Mouse (Mus musculus) MEL (cell line): ENCODE results near the gene Tapbpl. TPM values are rescaled to one million over a fixed set of nuclear protein-coding genes. Genes with fewer than 3 reads are reported as not detected.

ENCODE experiments used
- DNase-seq: peaks from one replicate; pipeline ENCODE4 v3.0.0; 2011; ENCODE audit warnings: low read depth, low spot score
- H3K27ac ChIP-seq: 2 replicates; pipeline ENCODE4 v1.5.1; 2012; ENCODE audit warnings: low read depth, mild to moderate bottlenecking, control low read depth, low read length, moderate library complexity; ENCODE audit not compliant: control insufficient read depth
- H3K27me3 ChIP-seq, 2 experiments: fragments of 150-350 bp in 1 of 2; sonication (generic) in 1 of 2; 2 replicates each; pipeline ENCODE4 v1.6.1; 2012; ENCODE audit warnings: low read length in 2 of 2, mild to moderate bottlenecking in 2 of 2, improper control_type of control experiment in 1 of 2, moderate library complexity in 1 of 2; ENCODE audit not compliant: insufficient read depth in 2 of 2, control insufficient read depth in 1 of 2
- H3K36me3 ChIP-seq, 2 experiments: 2 replicates each; pipeline ENCODE4 v1.6.1; 2012 to 2014; ENCODE audit warnings: low read length in 2 of 2, improper control_type of control experiment in 1 of 2, inconsistent platforms in 1 of 2, mild to moderate bottlenecking in 1 of 2; ENCODE audit not compliant: insufficient read depth in 2 of 2, control insufficient read depth in 1 of 2
- H3K4me1 ChIP-seq, 2 experiments: fragments of 150-350 bp in 1 of 2; sonication (generic) in 1 of 2; 2 replicates each; pipeline ENCODE4 v1.6.1; 2012; ENCODE audit warnings: low read length in 2 of 2, improper control_type of control experiment in 1 of 2, mild to moderate bottlenecking in 1 of 2; ENCODE audit not compliant: insufficient read depth in 2 of 2, control insufficient read depth in 1 of 2
- H3K4me3 ChIP-seq, 2 experiments: fragments of 150-350 bp in 1 of 2; sonication (generic) in 1 of 2; 2 replicates each; pipeline ENCODE4 v1.5.1; 2012; ENCODE audit warnings: low read depth in 2 of 2, low read length in 2 of 2, mild to moderate bottlenecking in 2 of 2, moderate library complexity in 2 of 2, control low read depth in 1 of 2, improper control_type of control experiment in 1 of 2; ENCODE audit not compliant: control insufficient read depth in 1 of 2, insufficient read depth in 1 of 2
- H3K79me2 ChIP-seq: 2 replicates; pipeline ENCODE4 v1.6.1; 2012; ENCODE audit warnings: mild to moderate bottlenecking, low read length, moderate library complexity; ENCODE audit not compliant: control insufficient read depth, poor library complexity, insufficient read depth
- H3K9ac ChIP-seq: 2 replicates; pipeline ENCODE4 v1.6.1; 2012; ENCODE audit warnings: low read depth, mild to moderate bottlenecking, control low read depth, low read length, moderate library complexity; ENCODE audit not compliant: control insufficient read depth, poor library complexity, severe bottlenecking
- H3K9me3 ChIP-seq: fragments of 150-350 bp; sonication (generic); replicated peaks from 2 replicates; pipeline ENCODE4 v1.6.1; 2012; ENCODE audit warnings: mild to moderate bottlenecking, low read length, improper control_type of control experiment, moderate library complexity; ENCODE audit not compliant: insufficient read depth
- CHD2 ChIP-seq: IDR thresholded peaks from 2 replicates; pipeline ENCODE4 v1.6.1; 2011; ENCODE audit warnings: low read length, improper control_type of control experiment
- CTCF ChIP-seq, 3 experiments: IDR thresholded peaks in 2 of 3; conservative IDR thresholded peaks in 1 of 3; 2 replicates each; pipeline ENCODE4 v1.5.1; 2011 to 2012; ENCODE audit warnings: low read length in 3 of 3, low read depth in 2 of 3, mild to moderate bottlenecking in 2 of 3, improper control_type of control experiment in 1 of 3, inconsistent platforms in 1 of 3, mixed read lengths in 1 of 3, moderate library complexity in 1 of 3; ENCODE audit not compliant: control insufficient read depth in 1 of 3, insufficient read depth in 1 of 3, poor library complexity in 1 of 3, severe bottlenecking in 1 of 3
- ELF1 ChIP-seq: IDR thresholded peaks from 2 replicates; pipeline ENCODE4 v1.6.1; 2014; ENCODE audit warnings: low read depth, mild to moderate bottlenecking, inconsistent platforms, low read length, improper control_type of control experiment, moderate library complexity
- EP300 ChIP-seq, 2 experiments: IDR thresholded peaks; 2 replicates each; pipeline ENCODE4 v1.6.1; 2011; ENCODE audit warnings: improper control_type of control experiment in 2 of 2, low read length in 2 of 2, low read depth in 1 of 2, mild to moderate bottlenecking in 1 of 2
- ETS1 ChIP-seq: IDR thresholded peaks from 2 replicates; pipeline ENCODE4 v1.6.1; 2012; ENCODE audit warnings: low read depth, mild to moderate bottlenecking, inconsistent platforms, low read length, improper control_type of control experiment, moderate library complexity
- GABPA ChIP-seq: IDR thresholded peaks from 2 replicates; pipeline ENCODE4 v1.6.1; 2012; ENCODE audit warnings: low read depth, mild to moderate bottlenecking, inconsistent platforms, low read length, improper control_type of control experiment, moderate library complexity
- GATA1 ChIP-seq: IDR thresholded peaks from 2 replicates; pipeline ENCODE4 v1.6.1; 2011; ENCODE audit warnings: low read depth, low read length, improper control_type of control experiment
- JUND ChIP-seq: IDR thresholded peaks from 2 replicates; pipeline ENCODE4 v1.6.1; 2011; ENCODE audit warnings: low read depth, mild to moderate bottlenecking, improper control_type of control experiment, low read length
- MAFK ChIP-seq: IDR thresholded peaks from 2 replicates; pipeline ENCODE4 v1.6.1; 2011; ENCODE audit warnings: low read depth, mild to moderate bottlenecking, low read length, improper control_type of control experiment, borderline replicate concordance
- MAX ChIP-seq: IDR thresholded peaks from 2 replicates; pipeline ENCODE4 v1.6.1; 2011; ENCODE audit warnings: low read length, improper control_type of control experiment
- MAZ ChIP-seq: IDR thresholded peaks from 2 replicates; pipeline ENCODE4 v1.6.1; 2012; ENCODE audit warnings: low read depth, mild to moderate bottlenecking, inconsistent platforms, low read length, improper control_type of control experiment
- MEF2A ChIP-seq: IDR thresholded peaks from 2 replicates; pipeline ENCODE4 v1.6.1; 2014; ENCODE audit warnings: low read depth, mild to moderate bottlenecking, inconsistent platforms, low read length, improper control_type of control experiment; ENCODE audit not compliant: poor library complexity, insufficient replicate concordance, severe bottlenecking; ENCODE audit errors: extremely low read depth
- MXI1 ChIP-seq: IDR thresholded peaks from 2 replicates; pipeline ENCODE4 v1.6.1; 2011; ENCODE audit warnings: mild to moderate bottlenecking, low read depth, low read length, improper control_type of control experiment
- MYB ChIP-seq: IDR thresholded peaks from 2 replicates; pipeline ENCODE4 v1.6.1; 2011; ENCODE audit warnings: mild to moderate bottlenecking, low read depth, low read length, improper control_type of control experiment
- MYC ChIP-seq: IDR thresholded peaks from 2 replicates; pipeline ENCODE4 v1.6.1; 2011; ENCODE audit warnings: low read depth, mild to moderate bottlenecking, low read length, improper control_type of control experiment, moderate library complexity
- NELFE ChIP-seq: IDR thresholded peaks from 2 replicates; pipeline ENCODE4 v1.6.1; 2011; ENCODE audit warnings: low read depth, low read length, improper control_type of control experiment
- POLR2A ChIP-seq, 2 experiments: IDR thresholded peaks; 2 replicates each; pipeline ENCODE4 v1.6.1; 2011 to 2012; ENCODE audit warnings: low read length in 2 of 2, mild to moderate bottlenecking in 2 of 2, control low read depth in 1 of 2, improper control_type of control experiment in 1 of 2, low read depth in 1 of 2, moderate library complexity in 1 of 2; ENCODE audit not compliant: control insufficient read depth in 1 of 2, insufficient read depth in 1 of 2, poor library complexity in 1 of 2
- POLR2AphosphoS2 ChIP-seq: IDR thresholded peaks from 2 replicates; pipeline ENCODE4 v1.6.1; 2011; ENCODE audit warnings: low read length, improper control_type of control experiment
- POLR2AphosphoS5 ChIP-seq: IDR thresholded peaks from 2 replicates; pipeline ENCODE4 v1.6.1; 2012; ENCODE audit warnings: low read depth, borderline replicate concordance, mild to moderate bottlenecking, inconsistent platforms, low read length, moderate library complexity, mixed read lengths
- RAD21 ChIP-seq: IDR thresholded peaks from 2 replicates; pipeline ENCODE4 v1.6.1; 2011; ENCODE audit warnings: mild to moderate bottlenecking, low read depth, low read length, improper control_type of control experiment
- RCOR1 ChIP-seq: IDR thresholded peaks from 2 replicates; pipeline ENCODE4 v1.6.1; 2012; ENCODE audit warnings: low read depth, mild to moderate bottlenecking, inconsistent platforms, low read length, improper control_type of control experiment
- TBP ChIP-seq: IDR thresholded peaks from 2 replicates; pipeline ENCODE4 v1.8.0; 2011; ENCODE audit warnings: low read depth, low read length, improper control_type of control experiment
- TCF12 ChIP-seq: IDR thresholded peaks from 2 replicates; pipeline ENCODE4 v1.6.1; 2014; ENCODE audit warnings: low read depth, mild to moderate bottlenecking, inconsistent platforms, low read length, improper control_type of control experiment, moderate library complexity
- UBTF ChIP-seq: IDR thresholded peaks from 2 replicates; pipeline ENCODE4 v1.6.1; 2012; ENCODE audit warnings: low read depth, mild to moderate bottlenecking, inconsistent platforms, low read length, improper control_type of control experiment, moderate library complexity, borderline replicate concordance; ENCODE audit not compliant: insufficient read depth
- USF1 ChIP-seq: IDR thresholded peaks from 2 replicates; pipeline ENCODE4 v1.6.1; 2014; ENCODE audit warnings: low read depth, mild to moderate bottlenecking, inconsistent platforms, low read length, improper control_type of control experiment, moderate library complexity
- USF2 ChIP-seq, 2 experiments: IDR thresholded peaks; 2 replicates each; pipeline ENCODE4 v1.6.1; 2011 to 2012; ENCODE audit warnings: improper control_type of control experiment in 2 of 2, low read length in 2 of 2, borderline replicate concordance in 1 of 2, inconsistent platforms in 1 of 2, low read depth in 1 of 2, mild to moderate bottlenecking in 1 of 2; ENCODE audit not compliant: insufficient read depth in 1 of 2
- ZC3H11A ChIP-seq: IDR thresholded peaks from 2 replicates; pipeline ENCODE4 v1.6.1; 2012; ENCODE audit warnings: low read depth, mild to moderate bottlenecking, inconsistent platforms, low read length, improper control_type of control experiment
- ZMIZ1 ChIP-seq: IDR thresholded peaks from 2 replicates; pipeline ENCODE4 v1.6.1; 2012; ENCODE audit warnings: low read depth, mild to moderate bottlenecking, inconsistent platforms, low read length, improper control_type of control experiment, moderate library complexity
- ZNF384 ChIP-seq: IDR thresholded peaks from 2 replicates; pipeline ENCODE4 v1.6.1; 2012; ENCODE audit warnings: low read depth, mild to moderate bottlenecking, inconsistent platforms, low read length, improper control_type of control experiment
- polyA plus RNA-seq, 2 experiments: library from polyadenylated mRNA; stranded (reverse) in 1 of 2; unstranded in 1 of 2; fragments of >175 nt in 1 of 2; fragments of >200 nt in 1 of 2; gene quantifications; 2 replicates each; pipeline versions ENCODE4 v1.2.1 to v1.2.4; 2012; ENCODE audit warnings: low replicate concordance in 2 of 2, low read depth in 1 of 2; ENCODE audit not compliant: insufficient read length in 2 of 2, insufficient read depth in 1 of 2, missing spikeins in 1 of 2
- total RNA-seq: library from RNA; depleted of rRNA; stranded (reverse); fragments of 300-350 nt; gene quantifications from 2 replicates; pipeline ENCODE4 v1.2.3, GENCODE M21; 2012

Tapbpl gene
- total and polyA plus RNA-seq, 3 experiments = 2.5 to 5.2 TPM; not detected in 1

GRCm38 (mm10) chr6:125218963-125219362 is 12.7 kb downstream of the Tapbpl start (continued):
- no peak for TF ChIP-seq MXI1
- TF ChIP-seq MEF2A = no peak
- no peak for TF ChIP-seq CHD2
- TF ChIP-seq POLR2AphosphoS2 = no peak
- TF ChIP-seq MYB = no peak
- no peak for TF ChIP-seq ZMIZ1
- TF ChIP-seq TBP = no peak
- no peak for TF ChIP-seq POLR2A (IDR thresholded peaks at IDR 0.05; ENCODE audit: control insufficient read depth in 1 of 2, insufficient read depth in 1 of 2, low read depth in 1 of 2, low read length in 2 of 2, poor library complexity in 1 of 2)
- TF ChIP-seq ZNF384 = no peak
- TF ChIP-seq CTCF (IDR thresholded peaks at IDR 0.05 in 2 of 3, conservative IDR thresholded peaks at IDR 0.05 in 1 of 3; ENCODE audit: control insufficient read depth in 1 of 3, insufficient read depth in 1 of 3, low read depth in 2 of 3, low read length in 3 of 3, poor library complexity in 1 of 3, severe bottlenecking in 1 of 3) = peak; percentile 14 to 89 (median 83); a peak in 5 of 6 replicates
- TF ChIP-seq ZC3H11A = peak; percentile 32; the same call in 1 of the 2 replicates
- TF ChIP-seq MYC = no peak
- no peak for TF ChIP-seq GABPA
- TF ChIP-seq EP300 (IDR thresholded peaks at IDR 0.05; ENCODE audit: low read depth in 1 of 2, low read length in 2 of 2) = no peak
- no peak for TF ChIP-seq ELF1
- TF ChIP-seq NELFE = no peak
- no peak for TF ChIP-seq ETS1
- TF ChIP-seq GATA1 = no peak
- TF ChIP-seq MAZ = no peak
- TF ChIP-seq RAD21 = peak; percentile 71

GRCm38 (mm10) chr6:125217899-125218298 is 13.8 kb downstream of the Tapbpl start:
- no peaks in the 10 kb centered on the region for H3K27me3 ChIP-seq
- no peak overlapping the region for H3K27ac ChIP-seq
- TF ChIP-seq TCF12 (no peak), JUND (no peak), USF2 (IDR thresholded peaks at IDR 0.05; ENCODE audit: borderline replicate concordance in 1 of 2, insufficient read depth in 1 of 2, low read depth in 1 of 2, low read length in 2 of 2) (no peak), USF1 (no peak), UBTF (no peak), CTCF (IDR thresholded peaks at IDR 0.05 in 2 of 3, conservative IDR thresholded peaks at IDR 0.05 in 1 of 3; ENCODE audit: control insufficient read depth in 1 of 3, insufficient read depth in 1 of 3, low read depth in 2 of 3, low read length in 3 of 3, poor library complexity in 1 of 3, severe bottlenecking in 1 of 3) (no peak), RCOR1 (no peak), MYB (no peak), POLR2AphosphoS5 (no peak), MXI1 (no peak), TBP (no peak), MAZ (no peak), MAX (no peak), MAFK (no peak), POLR2AphosphoS2 (no peak)
- H3K9me3 ChIP-seq = no peaks in the 10 kb centered on the region
- H3K79me2 ChIP-seq = no peaks in the 10 kb centered on the region; the same call in 1 of the 2 replicates
- peaks cover 7 to 11% of the 10 kb centered on the region in 2 experiments for H3K4me1 ChIP-seq
- no peak for DNase-seq
- no peak overlapping the region for H3K4me3 ChIP-seq
- peaks cover 0 to 12% of the 10 kb centered on the region in 2 experiments; a peak in 2 of 4 replicates for H3K36me3 ChIP-seq
- no peak overlapping the region for H3K9ac ChIP-seq
